Mouse (Mus musculus): ENCODE results near the gene Lrch4.

DNA sequence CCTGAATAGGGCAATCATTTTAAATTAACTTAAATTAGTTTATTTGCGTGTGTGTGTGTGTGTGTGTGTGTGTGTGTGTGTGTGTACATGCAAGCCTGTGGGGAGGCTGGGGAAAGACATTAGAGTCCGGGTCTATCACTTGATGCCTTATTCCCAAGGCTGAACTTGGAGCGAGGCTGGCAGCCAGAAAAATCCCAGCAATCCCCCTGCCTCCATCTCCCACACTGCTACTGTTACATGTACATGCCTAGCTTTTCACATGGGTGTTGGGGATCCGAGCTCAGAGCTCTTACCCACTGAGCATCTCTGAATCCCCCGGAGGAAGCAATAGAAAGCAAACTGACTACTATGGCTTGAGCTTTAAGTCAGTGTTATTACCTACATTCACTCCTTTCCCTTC is 43.4 kb downstream of the Lrch4 start:
- no peak for TF ChIP-seq CTCF (IDR thresholded peaks at IDR 0.05; ENCODE audit: borderline replicate concordance, insufficient read depth, low read length)
- TF ChIP-seq POLR2A (IDR thresholded peaks at IDR 0.05; ENCODE audit: low read depth, low read length) = no peak

Measured in embryonic fibroblast, embryonic 13.5 days (primary cell).